10 mouse cellular contexts compared by ENCODE assay signal in genomic region chr8:46777760-46778460, GRCm38 (mm10). TPM values are rescaled to one million over a fixed set of nuclear protein-coding genes. Genes with fewer than 3 reads are reported as not detected.
DNase-seq lines count a peak whose midpoint lies in the region; ATAC-seq and TF ChIP-seq lines count a peak whose summit lies in the region.
"Had no signal": no experiment of that assay in that cellular context is flagged by ENCODE, and none has a peak within 500 bp of the region (broad histone marks: within the 10 kb centered on the region; RNA-seq: fewer than 3 reads in every experiment).

No protein-coding gene starts in this region.

- H3K27me3 ChIP-seq in heart, adult 2 months (ENCODE audit: control insufficient read depth, insufficient read depth, low read length) = no peaks in the 10 kb centered on the region
- no peaks in the 10 kb centered on the region for H3K27me3 ChIP-seq in heart, embryonic 10.5 days (ENCODE audit: insufficient read depth, poor library complexity, severe bottlenecking)
- H3K27me3 ChIP-seq in midbrain, embryonic 15.5 days (replicated peaks) = no peaks in the 10 kb centered on the region
- no peaks in the 10 kb centered on the region for H3K27me3 ChIP-seq in forebrain, embryonic 16.5 days (replicated peaks; ENCODE audit: control insufficient read depth, insufficient read depth, low read length)
- H3K27me3 ChIP-seq: lung, embryonic 15.5 days had no signal

- TF ChIP-seq CTCF in heart, adult 2 months (IDR thresholded peaks at IDR 0.05) = no peak

- ATAC-seq in hematopoietic stem cell, adult 5-6 weeks (replicated peaks in 1 of 2; ENCODE audit: insufficient read depth in 1 of 2, low FRiP score in 2 of 2, low TSS enrichment in 1 of 2, low read depth in 1 of 2, poor library complexity in 2 of 2, severe bottlenecking in 2 of 2) = peak; percentile 82 to 92; a peak in 3 of 4 replicates
- ATAC-seq in midbrain, embryonic 15.5 days (replicated peaks) = no peak
- no peak for ATAC-seq in forebrain, embryonic 16.5 days
- ATAC-seq: CD4-positive, CD25-positive, alpha-beta regulatory T cell, adult 4 months had no signal

- intact Hi-C loops in heart, adult 2 months (cut with DNase I) = loop anchor here (5.0 kb wide), 1 partner anchor 36 kb away; no protein-coding TSS in a partner anchor

- 61% methylated on average over 10 of the region's 10 CpGs for WGBS in heart, adult 2 months
- 87% methylated on average over 10 of the region's 10 CpGs for WGBS in heart, embryonic 10.5 days
- WGBS in midbrain, embryonic 15.5 days = 95% methylated on average over 10 of the region's 10 CpGs
- 96% methylated on average over 10 of the region's 10 CpGs for WGBS in forebrain, embryonic 16.5 days

- DNase-seq in heart, adult 2 months = peak; percentile 63 to 79
- no peak for DNase-seq in heart, embryonic 10.5 days (ENCODE audit: low spot score)
- peak; percentile 25 for DNase-seq in adrenal gland, postnatal 25 days
- peak; percentile 88 for DNase-seq in lung, postnatal 25 days (ENCODE audit: low spot score)
- DNase-seq in cerebellum, postnatal 4 days (ENCODE audit: low spot score in 2 of 2) = no peak

- no peaks in the 10 kb centered on the region for H3K36me3 ChIP-seq in heart, adult 2 months (ENCODE audit: control insufficient read depth, insufficient read depth, low read length)
- peaks cover 9% of the 10 kb centered on the region; the same call in 1 of the 2 replicates for H3K36me3 ChIP-seq in heart, embryonic 10.5 days
- H3K36me3 ChIP-seq in midbrain, embryonic 15.5 days (replicated peaks) = no peaks in the 10 kb centered on the region
- H3K36me3 ChIP-seq in forebrain, embryonic 16.5 days (ENCODE audit: control insufficient read depth, insufficient read depth) = no peaks in the 10 kb centered on the region

- no peak overlapping the region; the same call in 1 of the 2 replicates for H3K27ac ChIP-seq in heart, adult 2 months
- no peak overlapping the region for H3K27ac ChIP-seq in heart, embryonic 10.5 days
- no peak overlapping the region for H3K27ac ChIP-seq in midbrain, embryonic 15.5 days
- no peak overlapping the region for H3K27ac ChIP-seq in forebrain, embryonic 16.5 days (ENCODE audit: low read length)
- H3K27ac ChIP-seq: lung, embryonic 15.5 days had no signal

- H3K4me3 ChIP-seq in heart, adult 2 months = no peak overlapping the region
- no peak overlapping the region for H3K4me3 ChIP-seq in heart, embryonic 10.5 days
- no peak overlapping the region for H3K4me3 ChIP-seq in midbrain, embryonic 15.5 days
- H3K4me3 ChIP-seq in forebrain, embryonic 16.5 days (replicated peaks; ENCODE audit: low read length) = no peak overlapping the region
- H3K4me3 ChIP-seq: lung, embryonic 15.5 days had no signal

- 0 out of 2 replicates have a peak, but pooled peaks have one; percentile 29 for TF ChIP-seq EP300 in heart, adult 2 months (IDR thresholded peaks at IDR 0.05; ENCODE audit: insufficient read depth, low read depth, low read length)

- no peaks in the 10 kb centered on the region for H3K9me3 ChIP-seq in heart, embryonic 10.5 days
- no peaks in the 10 kb centered on the region for H3K9me3 ChIP-seq in midbrain, embryonic 15.5 days
- no peaks in the 10 kb centered on the region for H3K9me3 ChIP-seq in forebrain, embryonic 16.5 days (ENCODE audit: control insufficient read depth, low read length)
- H3K9me3 ChIP-seq: lung, embryonic 15.5 days had no signal

- no peak for TF ChIP-seq POLR2A in heart, adult 2 months (IDR thresholded peaks at IDR 0.05; ENCODE audit: insufficient read depth, low read depth, low read length)

- H3K4me2 ChIP-seq in midbrain, embryonic 15.5 days = no peak overlapping the region
- H3K4me2 ChIP-seq in forebrain, embryonic 16.5 days (ENCODE audit: low read length) = no peak overlapping the region
- H3K4me2 ChIP-seq: lung, embryonic 15.5 days had no signal

- H3K79me2 ChIP-seq in heart, adult 2 months (replicated peaks; ENCODE audit: control insufficient read depth, insufficient read depth, low read length) = peaks cover 18% of the 10 kb centered on the region

- peaks cover 4% of the 10 kb centered on the region for H3K4me1 ChIP-seq in heart, adult 2 months (ENCODE audit: control insufficient read depth, insufficient read depth, low read length)
- H3K4me1 ChIP-seq in heart, embryonic 10.5 days = peaks cover under 1% of the 10 kb centered on the region; the same call in 1 of the 2 replicates
- no peaks in the 10 kb centered on the region for H3K4me1 ChIP-seq in midbrain, embryonic 15.5 days
- H3K4me1 ChIP-seq in forebrain, embryonic 16.5 days (replicated peaks; ENCODE audit: control insufficient read depth, insufficient read depth, low read length) = no peaks in the 10 kb centered on the region
- H3K4me1 ChIP-seq: lung, embryonic 15.5 days had no signal

- H3K9ac ChIP-seq in heart, adult 2 months (ENCODE audit: low read depth, low read length) = no peak overlapping the region
- no peak overlapping the region for H3K9ac ChIP-seq in midbrain, embryonic 15.5 days
- H3K9ac ChIP-seq in forebrain, embryonic 16.5 days (replicated peaks; ENCODE audit: low read depth, low read length) = no peak overlapping the region
- H3K9ac ChIP-seq: lung, embryonic 15.5 days had no signal

RNA-seq across cellular contexts. Expression of gene Irf2, which starts 38.4 kb away (rescaled TPM):
- 10 to 100 TPM; 31.8 to 35.9 TPM for total RNA-seq in heart, adult 2 months (2021)
- polyA plus RNA-seq in heart, adult 2 months (2012; rRNA removed) = 10.3 TPM in 2 replicates
- polyA plus RNA-seq in heart, embryonic 10.5 days (2016; fragmentation: Nextera tagmentation; extraction: Ambion mirVana) = 8.9 and 10.9 TPM in 2 replicates
- total RNA-seq in adrenal gland, postnatal 25 days (2021) = 61.4 and 72.7 TPM in 2 replicates
- 44.8 and 71.7 TPM in 2 replicates for total RNA-seq in hematopoietic stem cell, adult 5-6 weeks (2017)
- polyA plus RNA-seq in midbrain, embryonic 15.5 days (2015; fragmentation: Nextera tagmentation; extraction: Ambion mirVana) = 9.1 and 9.6 TPM in 2 replicates
- polyA plus RNA-seq in forebrain, embryonic 16.5 days (2015; fragmentation: Nextera tagmentation; extraction: Ambion mirVana) = 11.2 TPM in 2 replicates

Comparison
In these comparisons a context has a peak if more than half of its experiments do, and no peak if none do; other contexts are left out.
1. DNase-seq: peak in heart, adult 2 months (2 of 2), adrenal gland, postnatal 25 days (single experiment) and lung, postnatal 25 days (single experiment); none in heart, embryonic 10.5 days (single experiment) and cerebellum, postnatal 4 days (0 of 2).
2. ATAC-seq: peak in hematopoietic stem cell, adult 5-6 weeks (2 of 2); none in midbrain, embryonic 15.5 days (single experiment) and forebrain, embryonic 16.5 days (single experiment).